Mouse (Mus musculus) CH12.LX (cell line): ENCODE measurements around the gene Pex5. TPM values are rescaled to one million over a fixed set of nuclear protein-coding genes. Genes with fewer than 3 reads are reported as not detected.

Source experiments
- DNase-seq: peaks from one replicate; pipeline ENCODE4 v3.0.0-alpha.2; 2013; ENCODE audit errors: extremely low read depth
- H3K27ac ChIP-seq: 2 replicates; pipeline ENCODE4 v1.5.1; 2012; ENCODE audit warnings: low read depth, mild to moderate bottlenecking, control low read depth, moderate library complexity; ENCODE audit not compliant: insufficient read depth
- H3K27me3 ChIP-seq: replicated peaks from 2 replicates; pipeline ENCODE3; 2012; ENCODE audit warnings: inconsistent platforms
- H3K36me3 ChIP-seq, 2 experiments: replicated peaks in 1 of 2; 2 replicates each; pipeline versions ENCODE3 to v1.6.1; 2012; ENCODE audit warnings: inconsistent platforms in 1 of 2, low read length in 1 of 2, mild to moderate bottlenecking in 1 of 2, mixed read lengths in 1 of 2, moderate library complexity in 1 of 2; ENCODE audit not compliant: control insufficient read depth in 1 of 2, insufficient read depth in 1 of 2
- H3K4me1 ChIP-seq, 2 experiments: 2 replicates each; pipeline ENCODE4 v1.6.1; 2012; ENCODE audit warnings: inconsistent platforms in 1 of 2, moderate library complexity in 1 of 2; ENCODE audit not compliant: insufficient read depth in 2 of 2, control insufficient read depth in 1 of 2
- H3K4me2 ChIP-seq: 2 replicates; pipeline ENCODE4 v1.6.1; 2012; ENCODE audit warnings: low read depth, mild to moderate bottlenecking, control low read depth; ENCODE audit not compliant: poor library complexity, insufficient read depth, severe bottlenecking
- H3K4me3 ChIP-seq, 3 experiments: fragments of 150-350 bp in 1 of 3; sonication (generic) in 1 of 3; replicated peaks in 1 of 3; 2 replicates each; pipeline versions ENCODE3 to v1.5.1; 2011 to 2012; ENCODE audit warnings: low read depth in 2 of 3, low read length in 2 of 3, mild to moderate bottlenecking in 2 of 3, moderate library complexity in 2 of 3, control low read depth in 1 of 3, improper control_type of control experiment in 1 of 3, inconsistent platforms in 1 of 3, mixed read lengths in 1 of 3; ENCODE audit not compliant: poor library complexity in 1 of 3
- H3K79me2 ChIP-seq: replicated peaks from 2 replicates; pipeline ENCODE4 v1.6.1; 2012; ENCODE audit warnings: mild to moderate bottlenecking, moderate library complexity; ENCODE audit not compliant: control insufficient read depth, poor library complexity, insufficient read depth, severe bottlenecking; ENCODE audit errors: extremely low read depth
- H3K9ac ChIP-seq: 2 replicates; pipeline ENCODE4 v1.6.1; 2012; ENCODE audit warnings: low read depth, mild to moderate bottlenecking, control low read depth, moderate library complexity; ENCODE audit not compliant: insufficient read depth
- H3K9me3 ChIP-seq: replicated peaks from 2 replicates; pipeline ENCODE3; 2012; ENCODE audit warnings: low read length, inconsistent platforms, mixed read lengths
- CHD1 ChIP-seq: IDR thresholded peaks from 2 replicates; pipeline ENCODE4 v1.6.1; 2012; ENCODE audit warnings: low read depth, low read length, improper control_type of control experiment, inconsistent platforms
- CTCF ChIP-seq, 2 experiments: IDR thresholded peaks in 1 of 2; conservative IDR thresholded peaks in 1 of 2; 2 replicates each; pipeline ENCODE4 v1.5.1; 2011 to 2012; ENCODE audit warnings: low read depth in 2 of 2, low read length in 2 of 2, improper control_type of control experiment in 1 of 2, inconsistent platforms in 1 of 2, mild to moderate bottlenecking in 1 of 2, moderate library complexity in 1 of 2
- E2F4 ChIP-seq: IDR thresholded peaks from 2 replicates; pipeline ENCODE4 v1.6.1; 2011; ENCODE audit warnings: low read depth, low read length, improper control_type of control experiment; ENCODE audit not compliant: insufficient replicate concordance
- ETS1 ChIP-seq: conservative IDR thresholded peaks from 2 replicates; pipeline ENCODE4 v1.6.1; 2012; ENCODE audit warnings: low read depth, mild to moderate bottlenecking, inconsistent platforms, low read length, improper control_type of control experiment, moderate library complexity
- HCFC1 ChIP-seq: IDR thresholded peaks from 2 replicates; pipeline ENCODE4 v1.6.1; 2012; ENCODE audit warnings: low read depth, mild to moderate bottlenecking, inconsistent platforms, low read length, improper control_type of control experiment
- JUND ChIP-seq: conservative IDR thresholded peaks from 2 replicates; pipeline ENCODE4 v1.6.1; 2011; ENCODE audit warnings: low read depth, low read length, improper control_type of control experiment
- KAT2A ChIP-seq: IDR thresholded peaks from 2 replicates; pipeline ENCODE4 v1.6.1; 2012; ENCODE audit warnings: low read length, improper control_type of control experiment, inconsistent platforms; ENCODE audit not compliant: insufficient replicate concordance
- MAX ChIP-seq: IDR thresholded peaks from 2 replicates; pipeline ENCODE4 v1.6.1; 2011; ENCODE audit warnings: low read length, improper control_type of control experiment
- NELFE ChIP-seq: IDR thresholded peaks from 2 replicates; pipeline ENCODE4 v1.6.1; 2011; ENCODE audit warnings: low read depth, low read length, improper control_type of control experiment
- POLR2A ChIP-seq: IDR thresholded peaks from 2 replicates; pipeline ENCODE4 v1.6.1; 2011; ENCODE audit warnings: low read depth, mild to moderate bottlenecking, improper control_type of control experiment, low read length
- POLR2AphosphoS2 ChIP-seq: IDR thresholded peaks from 2 replicates; pipeline ENCODE4 v1.6.1; 2011; ENCODE audit warnings: low read depth, low read length, improper control_type of control experiment
- RAD21 ChIP-seq: IDR thresholded peaks from 2 replicates; pipeline ENCODE4 v1.6.1; 2011; ENCODE audit warnings: low read depth, mild to moderate bottlenecking, low read length, improper control_type of control experiment, moderate library complexity
- RCOR1 ChIP-seq: conservative IDR thresholded peaks from 2 replicates; pipeline ENCODE4 v1.6.1; 2012; ENCODE audit warnings: low read depth, mild to moderate bottlenecking, inconsistent platforms, low read length, improper control_type of control experiment
- SIN3A ChIP-seq: IDR thresholded peaks from 2 replicates; pipeline ENCODE4 v1.6.1; 2012; ENCODE audit warnings: low read length, improper control_type of control experiment, inconsistent platforms
- SMC3 ChIP-seq: IDR thresholded peaks from 2 replicates; pipeline ENCODE4 v1.6.1; 2011; ENCODE audit warnings: low read depth, low read length, improper control_type of control experiment
- TCF12 ChIP-seq: IDR thresholded peaks from 2 replicates; pipeline ENCODE4 v1.6.1; 2014; ENCODE audit warnings: low read depth, mild to moderate bottlenecking, inconsistent platforms, low read length, improper control_type of control experiment
- UBTF ChIP-seq: IDR thresholded peaks from 2 replicates; pipeline ENCODE4 v1.6.1; 2012; ENCODE audit warnings: low read depth, mild to moderate bottlenecking, inconsistent platforms, low read length, improper control_type of control experiment, moderate library complexity
- USF2 ChIP-seq: conservative IDR thresholded peaks from 2 replicates; pipeline ENCODE4 v1.6.1; 2011; ENCODE audit warnings: low read depth, low read length, improper control_type of control experiment
- ZC3H11A ChIP-seq: IDR thresholded peaks from 2 replicates; pipeline ENCODE4 v1.6.1; 2012; ENCODE audit warnings: low read depth, mild to moderate bottlenecking, inconsistent platforms, low read length, improper control_type of control experiment
- ZKSCAN1 ChIP-seq: IDR thresholded peaks from 2 replicates; pipeline ENCODE4 v1.6.1; 2012; ENCODE audit warnings: low read depth, inconsistent platforms, low read length, improper control_type of control experiment, borderline replicate concordance
- ZMIZ1 ChIP-seq: IDR thresholded peaks from 2 replicates; pipeline ENCODE4 v1.6.1; 2012; ENCODE audit warnings: low read depth, mild to moderate bottlenecking, inconsistent platforms, low read length, improper control_type of control experiment
- dilution Hi-C: fragments of 300-500 bp; cut with MboI; formaldehyde crosslinking; loops from 2 replicates; pipeline ENCODE4 v1.14.3; 2020; ENCODE audit warnings: low sequenced_read_pairs; ENCODE audit not compliant: extremely low pct_unique_long_range_greater_than_20kb, extremely low pct_ligation_motif_present
- in situ Hi-C: fragments of 300-500 bp; cut with MboI; formaldehyde crosslinking; loops from 3 replicates; pipeline ENCODE4 v1.14.3; 2019; ENCODE audit warnings: low sequenced_read_pairs, low pct_ligation_motif_present, low pct_unique_long_range_greater_than_20kb, mixed read lengths
- polyA plus RNA-seq: library from polyadenylated mRNA; unstranded; fragments of >175 nt; gene quantifications from 2 replicates; pipeline ENCODE4 v1.2.1, GENCODE M21; 2012; ENCODE audit warnings: low read depth; ENCODE audit not compliant: insufficient read length
- total RNA-seq, 2 experiments: library from RNA; depleted of rRNA; stranded (reverse); fragments of 300-350 nt in 1 of 2; fragments of >200 nt in 1 of 2; gene quantifications; 2 replicates each; pipeline ENCODE4 v1.2.3; 2012 to 2014

Gene Pex5
- total and polyA plus RNA-seq, 3 experiments: 21.2 to 29.2 (median 24.6) TPM

- DNase-seq: peak; percentile 34
- Histone ChIP-seq H3K4me3 (no peak overlapping the region), H3K4me2 (0 out of 2 replicates have a peak overlapping the region, but pooled peaks have one; percentile 4), H3K79me2 (no peaks in the 10 kb centered on the region), H3K27ac (no peak overlapping the region), H3K9me3 (no peaks in the 10 kb centered on the region), H3K4me1 (no peaks in the 10 kb centered on the region), H3K9ac (no peak overlapping the region), H3K36me3 (no peaks in the 10 kb centered on the region), H3K27me3 (peaks cover 34% of the 10 kb centered on the region)
- TF ChIP-seq RAD21 (peak; percentile 88), RCOR1 (no peak), POLR2AphosphoS2 (no peak), TCF12 (no peak), CTCF (conservative IDR thresholded peaks at IDR 0.05 in 1 of 2, IDR thresholded peaks at IDR 0.05 in 1 of 2; ENCODE audit: low read depth in 2 of 2, low read length in 2 of 2) (peak in 1 of 2 experiments; percentile 89; a peak in 2 of 4 replicates), SMC3 (peak; percentile 72), USF2 (no peak), SIN3A (no peak), JUND (no peak), ETS1 (no peak), ZMIZ1 (no peak), UBTF (no peak)
- in situ Hi-C loops (loop anchor here (5.0 kb wide), 1 partner anchor 117 kb away; no protein-coding TSS in a partner anchor), dilution Hi-C loops (no loop called here)
Measured at GRCm38 (mm10) chr6:124379331-124379730, 35.5 kb downstream of the Pex5 start.

- Histone ChIP-seq H3K27ac (no peak overlapping the region), H3K4me3 (no peak overlapping the region), H3K27me3 (peaks cover 42% of the 10 kb centered on the region), H3K79me2 (no peaks in the 10 kb centered on the region), H3K36me3 (no peaks in the 10 kb centered on the region), H3K9ac (no peak overlapping the region), H3K4me1 (no peaks in the 10 kb centered on the region), H3K4me2 (no peak overlapping the region), H3K9me3 (no peaks in the 10 kb centered on the region)
- in situ Hi-C loops (loop anchor here (5.0 kb wide), 1 partner anchor 115 kb away; no protein-coding TSS in a partner anchor), dilution Hi-C loops (no loop called here)
- no peak for TF ChIP-seq KAT2A
- no peak for TF ChIP-seq ZKSCAN1
- no peak for TF ChIP-seq SIN3A
- no peak for TF ChIP-seq MAX
- TF ChIP-seq ZC3H11A: no peak
- TF ChIP-seq RCOR1: no peak
- no peak for TF ChIP-seq SMC3
- no peak for TF ChIP-seq POLR2A
- TF ChIP-seq HCFC1: no peak
- no peak for TF ChIP-seq CHD1
- TF ChIP-seq CTCF (conservative IDR thresholded peaks at IDR 0.05 in 1 of 2, IDR thresholded peaks at IDR 0.05 in 1 of 2; ENCODE audit: low read depth in 2 of 2, low read length in 2 of 2): no peak
- TF ChIP-seq NELFE: no peak
- TF ChIP-seq E2F4: no peak
- DNase-seq: no peak
Measured at GRCm38 (mm10) chr6:124377494-124378255, 37.2 kb downstream of the Pex5 start.
